Mouse (Mus musculus) stomach, embryonic 15.5 days (tissue): ENCODE data around the gene Deup1. TPM values are rescaled to one million over a fixed set of nuclear protein-coding genes. Genes with fewer than 3 reads are reported as not detected.

Experiments
- polyA plus RNA-seq: library from polyadenylated mRNA; unstranded; fragments of >200 nt; fragmentation: Nextera tagmentation; extraction: Ambion mirVana; gene quantifications from 2 replicates; pipeline ENCODE4 v1.2.1, GENCODE M21; 2015

Gene Deup1
- polyA plus RNA-seq, 1 experiment from 2014 or later, result 0.12 TPM

Other genes starting within 250 kb of the Deup1 start
- gene Smco4, start 134.5 kb downstream of the Deup1 start, polyA plus RNA-seq, result 4.1 and 4.9 TPM in 2 replicates
- 10.0 and 10.9 TPM in 2 replicates for gene Slc36a4, start 81.8 kb upstream of the Deup1 start, polyA plus RNA-seq
- gene Mtnr1b, start 246.6 kb upstream of the Deup1 start, polyA plus RNA-seq, result not detected in 2 replicates